Mouse (Mus musculus) kidney, embryonic 15.5 days (tissue): ENCODE measurements around the gene Grik4. TPM values are rescaled to one million over a fixed set of nuclear protein-coding genes. Genes with fewer than 3 reads are reported as not detected.

Experiments
- ATAC-seq: fragments of 200-750 bp; cut with Nextera tagmentation; replicated peaks from 2 replicates; pipeline ENCODE4 v1.8.0; 2017; ENCODE audit warnings: moderate TSS enrichment; ENCODE audit not compliant: low FRiP score
- H3K27ac ChIP-seq: fragments of 300-500 bp; sonication (generic); 2 replicates; pipeline ENCODE4 v1.5.1; 2015; ENCODE audit warnings: mild to moderate bottlenecking, inconsistent platforms
- H3K27me3 ChIP-seq: fragments of 300-500 bp; sonication (generic); 2 replicates; pipeline ENCODE4 v1.6.1; 2015; ENCODE audit warnings: inconsistent platforms
- H3K36me3 ChIP-seq: fragments of 300-500 bp; sonication (generic); 2 replicates; pipeline ENCODE4 v1.6.1; 2015; ENCODE audit warnings: inconsistent platforms
- H3K4me1 ChIP-seq: fragments of 300-500 bp; sonication (generic); 2 replicates; pipeline ENCODE4 v1.6.1; 2015; ENCODE audit warnings: inconsistent platforms
- H3K4me2 ChIP-seq: fragments of 300-500 bp; sonication (generic); 2 replicates; pipeline ENCODE4 v1.6.1; 2015; ENCODE audit warnings: moderate library complexity, mild to moderate bottlenecking, inconsistent platforms
- H3K4me3 ChIP-seq: fragments of 300-500 bp; sonication (generic); replicated peaks from 2 replicates; pipeline ENCODE4 v1.5.1; 2015; ENCODE audit warnings: mild to moderate bottlenecking, inconsistent platforms
- H3K9ac ChIP-seq: fragments of 300-500 bp; sonication (generic); 2 replicates; pipeline ENCODE4 v1.6.1; 2015; ENCODE audit warnings: mild to moderate bottlenecking, inconsistent platforms
- H3K9me3 ChIP-seq: fragments of 300-500 bp; sonication (generic); replicated peaks from 2 replicates; pipeline ENCODE4 v1.6.1; 2016; ENCODE audit warnings: inconsistent platforms
- WGBS: fragments of 180-500 bp; shearing (Covaris S2); methylation state at CpG from one replicate; pipeline ENCODE4 v1.1.7; 2015; ENCODE audit warnings: mixed read lengths; 5-methylcytosine and 5-hydroxymethylcytosine counted together
- polyA plus RNA-seq: library from polyadenylated mRNA; unstranded; fragments of >200 nt; fragmentation: Nextera tagmentation; extraction: Ambion mirVana; gene quantifications from 2 replicates; pipeline ENCODE4 v1.2.1, GENCODE M21; 2015

Gene Grik4
- polyA plus RNA-seq, 1 experiment from 2014 or later, result 4.0 TPM

DNA sequence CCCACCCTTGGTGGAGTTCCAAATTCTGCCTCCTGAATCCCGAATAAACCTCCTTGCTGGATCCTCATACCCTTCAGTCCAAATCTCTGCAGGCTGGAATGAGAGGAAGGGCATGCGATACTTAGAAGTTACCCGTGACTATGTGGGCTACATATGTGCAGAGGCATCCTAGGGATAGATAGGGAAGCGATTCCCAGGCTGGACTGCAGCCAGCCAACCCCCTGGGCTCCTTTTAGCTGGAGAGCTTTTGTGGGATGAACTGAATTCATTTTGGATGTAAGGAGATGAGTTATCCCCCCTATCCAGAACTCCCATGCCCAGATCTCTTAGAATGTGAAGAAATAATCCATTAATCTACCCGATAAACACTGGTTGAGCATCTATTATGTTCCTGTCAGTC lies 299.1 kb downstream of the Grik4 start:
- H3K4me3 ChIP-seq, result no peak overlapping the region
- no peak overlapping the region for H3K4me2 ChIP-seq
- H3K9me3 ChIP-seq, result no peaks in the 10 kb centered on the region
- H3K27ac ChIP-seq, result no peak overlapping the region
- 0 out of 2 replicates have a peak, but pooled peaks cover 5% of the 10 kb centered on the region for H3K4me1 ChIP-seq
- H3K36me3 ChIP-seq, result no peaks in the 10 kb centered on the region
- no peak for ATAC-seq
- 94% methylated on average over 5 of the region's 5 CpGs for WGBS
- H3K9ac ChIP-seq, result no peak overlapping the region
- H3K27me3 ChIP-seq, result no peaks in the 10 kb centered on the region

DNA sequence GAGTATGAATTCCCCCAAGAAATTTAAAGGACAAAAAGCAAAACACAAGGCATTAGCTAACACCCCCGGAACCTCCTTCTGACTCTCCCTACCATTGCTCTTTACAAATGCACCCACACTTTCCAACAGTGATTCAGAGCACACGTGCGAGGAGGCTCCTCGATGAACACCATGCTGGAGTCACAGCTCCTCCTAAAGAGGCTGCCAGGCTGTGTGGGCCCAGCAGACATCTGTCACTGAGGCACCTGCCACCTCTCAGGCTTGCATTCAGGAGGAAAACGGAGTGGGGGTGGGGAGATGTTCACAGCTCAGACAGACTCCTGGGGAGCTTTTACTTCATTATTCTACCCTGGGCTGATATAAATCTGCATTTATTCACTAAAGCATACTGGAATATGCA lies 301.5 kb downstream of the Grik4 start:
- H3K36me3 ChIP-seq, result no peaks in the 10 kb centered on the region
- ATAC-seq, result no peak
- no peak overlapping the region for H3K4me2 ChIP-seq
- H3K9me3 ChIP-seq, result no peaks in the 10 kb centered on the region
- no peaks in the 10 kb centered on the region for H3K27me3 ChIP-seq
- 0 out of 2 replicates have a peak, but pooled peaks cover 5% of the 10 kb centered on the region for H3K4me1 ChIP-seq
- no peak overlapping the region for H3K27ac ChIP-seq
- 56% methylated on average over 5 of the region's 5 CpGs for WGBS
- no peak overlapping the region for H3K4me3 ChIP-seq
- H3K9ac ChIP-seq, result no peak overlapping the region

DNA sequence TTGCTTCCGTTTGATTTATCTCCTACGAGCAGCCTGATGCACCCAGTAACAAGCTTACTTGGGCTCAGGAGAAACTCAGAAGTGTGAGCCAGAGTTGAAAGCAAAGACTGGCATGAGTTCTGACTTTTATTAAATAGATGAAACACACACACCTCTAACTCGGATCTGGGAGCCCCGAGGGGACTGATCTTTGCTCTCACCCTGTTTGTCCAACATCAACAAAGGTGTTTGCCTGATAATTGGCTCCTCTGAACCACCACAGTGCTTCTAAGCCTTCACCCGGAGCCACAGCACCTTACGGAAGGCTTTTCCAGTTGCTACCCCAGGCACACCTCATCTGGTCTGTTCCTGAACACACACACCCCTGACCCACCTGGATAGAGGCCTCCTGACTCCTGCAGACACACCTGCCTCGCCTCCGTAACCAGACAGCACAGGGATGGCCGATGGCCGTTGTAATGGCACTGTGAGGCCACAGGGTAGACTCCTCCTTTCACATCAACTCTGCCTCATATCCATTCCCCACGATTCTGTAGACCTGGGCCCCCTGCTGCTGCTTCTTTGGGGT lies 302.7 kb downstream of the Grik4 start:
- WGBS, result 69% methylated on average over 11 of the region's 11 CpGs
- Histone ChIP-seq H3K4me2 (no peak overlapping the region), H3K9me3 (no peaks in the 10 kb centered on the region), H3K27ac (no peak overlapping the region), H3K4me1 (peaks cover 9% of the 10 kb centered on the region; the same call in 1 of the 2 replicates), H3K4me3 (no peak overlapping the region), H3K36me3 (no peaks in the 10 kb centered on the region), H3K27me3 (no peaks in the 10 kb centered on the region), H3K9ac (no peak overlapping the region)
- no peak for ATAC-seq

DNA sequence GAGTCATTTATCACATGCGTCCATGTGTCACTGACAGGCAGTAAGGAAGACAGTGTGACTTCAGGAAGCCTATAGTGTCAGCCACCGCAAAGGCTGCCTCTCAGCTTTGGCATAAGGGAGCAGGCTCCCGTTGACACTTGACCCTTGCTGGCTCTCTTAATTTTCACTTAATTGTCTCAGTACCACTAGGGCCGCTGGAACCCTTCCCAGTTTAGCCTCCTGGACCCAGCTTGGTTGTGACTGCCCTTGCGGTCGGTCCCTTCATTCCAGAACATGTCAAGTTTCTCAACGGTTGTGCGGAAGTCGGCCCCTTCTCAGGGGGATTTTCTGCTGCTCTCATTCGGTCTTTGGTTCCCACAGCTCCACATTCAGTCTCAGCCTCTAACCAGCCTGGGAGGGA lies 307.8 kb downstream of the Grik4 start:
- WGBS, result 49% methylated on average over 10 of the region's 10 CpGs
- Histone ChIP-seq H3K27ac (no peak overlapping the region), H3K9ac (no peak overlapping the region), H3K36me3 (no peaks in the 10 kb centered on the region), H3K27me3 (0 out of 2 replicates have a peak, but pooled peaks cover 3% of the 10 kb centered on the region), H3K9me3 (no peaks in the 10 kb centered on the region), H3K4me3 (no peak overlapping the region), H3K4me2 (no peak overlapping the region), H3K4me1 (peaks cover 12% of the 10 kb centered on the region; the same call in 1 of the 2 replicates)
- ATAC-seq, result no peak

- Histone ChIP-seq H3K9me3 (no peaks in the 10 kb centered on the region), H3K4me2 (no peak overlapping the region), H3K36me3 (no peaks in the 10 kb centered on the region), H3K4me3 (no peak overlapping the region), H3K27ac (no peak overlapping the region), H3K27me3 (0 out of 2 replicates have a peak, but pooled peaks cover 3% of the 10 kb centered on the region), H3K4me1 (peaks cover 8% of the 10 kb centered on the region), H3K9ac (no peak overlapping the region)
- WGBS, result 92% methylated on average over 4 of the region's 4 CpGs
- no peak for ATAC-seq
Observed at GRCm38 (mm10) chr9:42631479-42631878, 312.8 kb downstream of the Grik4 start.

GRCm38 (mm10) chr9:42627634-42628033 lies 316.7 kb downstream of the Grik4 start:
- no peaks in the 10 kb centered on the region for H3K9me3 ChIP-seq
- no peak overlapping the region for H3K4me2 ChIP-seq
- H3K36me3 ChIP-seq, result no peaks in the 10 kb centered on the region
- H3K27me3 ChIP-seq, result no peaks in the 10 kb centered on the region
- H3K4me3 ChIP-seq, result no peak overlapping the region
- WGBS, result 28% methylated on average over 6 of the region's 6 CpGs
- ATAC-seq, result no peak
- no peak overlapping the region for H3K9ac ChIP-seq
- no peak overlapping the region for H3K27ac ChIP-seq
- H3K4me1 ChIP-seq, result peaks cover 6% of the 10 kb centered on the region; the same call in 1 of the 2 replicates

DNA sequence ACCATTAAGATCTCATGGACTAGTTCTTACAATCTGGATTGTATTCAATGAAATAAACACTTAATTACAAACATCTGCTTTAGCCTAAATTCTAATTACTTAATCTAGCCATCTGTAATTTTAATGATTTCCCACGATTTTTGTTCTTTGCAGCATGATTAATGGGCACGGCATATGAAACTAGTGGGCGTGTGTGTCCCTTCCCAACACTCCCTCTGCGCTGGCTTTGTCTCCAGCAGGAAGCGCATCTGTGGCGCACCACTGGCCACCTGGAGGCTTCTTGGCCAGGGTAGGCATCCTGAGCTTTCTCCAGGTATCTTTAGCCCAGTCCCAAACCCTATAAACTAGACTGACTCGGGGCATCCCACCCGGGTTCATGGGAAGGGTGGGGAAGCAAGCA lies 317.1 kb downstream of the Grik4 start:
- ATAC-seq, result no peak
- Histone ChIP-seq H3K4me1 (peaks cover 6% of the 10 kb centered on the region; the same call in 1 of the 2 replicates), H3K9ac (no peak overlapping the region), H3K4me3 (no peak overlapping the region), H3K9me3 (no peaks in the 10 kb centered on the region), H3K27ac (no peak overlapping the region), H3K36me3 (no peaks in the 10 kb centered on the region), H3K4me2 (no peak overlapping the region), H3K27me3 (no peaks in the 10 kb centered on the region)
- WGBS, result 62% methylated on average over 8 of the region's 8 CpGs

GRCm38 (mm10) chr9:42626226-42626775 lies 318.0 kb downstream of the Grik4 start:
- no peak overlapping the region for H3K27ac ChIP-seq
- H3K4me1 ChIP-seq, result peaks cover 6% of the 10 kb centered on the region; the same call in 1 of the 2 replicates
- no peaks in the 10 kb centered on the region for H3K27me3 ChIP-seq
- 63% methylated on average over 6 of the region's 6 CpGs for WGBS
- H3K4me2 ChIP-seq, result no peak overlapping the region
- no peaks in the 10 kb centered on the region for H3K36me3 ChIP-seq
- no peak overlapping the region for H3K4me3 ChIP-seq
- H3K9ac ChIP-seq, result no peak overlapping the region
- no peaks in the 10 kb centered on the region for H3K9me3 ChIP-seq
- no peak for ATAC-seq

DNA sequence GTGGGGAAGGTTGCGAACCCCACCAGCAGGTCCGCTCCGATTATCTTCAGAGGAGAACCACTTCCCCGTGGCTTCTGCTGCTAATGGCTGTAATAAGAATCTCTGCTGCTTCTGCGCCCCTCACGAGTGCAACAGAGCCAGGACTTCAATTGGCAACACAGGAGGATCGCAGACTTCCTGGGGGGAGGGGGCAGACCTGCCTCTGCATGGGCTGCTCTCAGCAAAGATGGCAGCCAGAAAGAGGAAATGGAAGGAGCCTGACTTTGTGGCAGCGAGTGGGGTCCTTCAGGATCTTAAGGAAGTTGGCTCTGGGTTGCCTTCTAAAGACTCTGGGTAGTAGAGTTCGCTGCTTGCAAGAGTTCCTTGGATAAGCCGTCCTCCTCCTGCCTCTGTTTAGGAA lies 329.9 kb downstream of the Grik4 start:
- Histone ChIP-seq H3K9me3 (no peaks in the 10 kb centered on the region), H3K4me3 (no peak overlapping the region), H3K4me1 (peaks cover 6% of the 10 kb centered on the region; the same call in 1 of the 2 replicates), H3K9ac (no peak overlapping the region), H3K4me2 (no peak overlapping the region), H3K36me3 (no peaks in the 10 kb centered on the region), H3K27ac (no peak overlapping the region), H3K27me3 (no peaks in the 10 kb centered on the region)
- WGBS, result 62% methylated on average over 10 of the region's 10 CpGs
- no peak for ATAC-seq

- Histone ChIP-seq H3K27me3 (no peaks in the 10 kb centered on the region), H3K4me2 (no peak overlapping the region), H3K9me3 (no peaks in the 10 kb centered on the region), H3K27ac (no peak overlapping the region), H3K36me3 (no peaks in the 10 kb centered on the region), H3K9ac (no peak overlapping the region), H3K4me1 (peaks cover 6% of the 10 kb centered on the region; the same call in 1 of the 2 replicates), H3K4me3 (no peak overlapping the region)
- WGBS, result 43% methylated on average over 6 of the region's 6 CpGs
- no peak for ATAC-seq
Observed at GRCm38 (mm10) chr9:42613827-42614226, 330.5 kb downstream of the Grik4 start.

- H3K4me3 ChIP-seq, result no peak overlapping the region
Observed at GRCm38 (mm10) chr9:42612482-42612991, 331.8 kb downstream of the Grik4 start.

GRCm38 (mm10) chr9:42601445-42601844 lies 342.8 kb downstream of the Grik4 start:
- Histone ChIP-seq H3K4me3 (no peak overlapping the region), H3K4me2 (no peak overlapping the region), H3K27me3 (no peaks in the 10 kb centered on the region), H3K9me3 (no peaks in the 10 kb centered on the region; the same call in 1 of the 2 replicates), H3K27ac (no peak overlapping the region), H3K4me1 (peaks cover 2% of the 10 kb centered on the region; the same call in 1 of the 2 replicates), H3K9ac (no peak overlapping the region), H3K36me3 (no peaks in the 10 kb centered on the region)
- no peak for ATAC-seq
- 28% methylated on average over 3 of the region's 3 CpGs for WGBS

More at GRCm38 (mm10) chr9:42612482-42612991, 331.8 kb downstream of the Grik4 start:
- H3K9me3 ChIP-seq, result no peaks in the 10 kb centered on the region
- H3K9ac ChIP-seq, result no peak overlapping the region
- H3K4me2 ChIP-seq, result no peak overlapping the region
- peaks cover 6% of the 10 kb centered on the region; the same call in 1 of the 2 replicates for H3K4me1 ChIP-seq
- ATAC-seq, result no peak
- H3K36me3 ChIP-seq, result no peaks in the 10 kb centered on the region
- H3K27me3 ChIP-seq, result no peaks in the 10 kb centered on the region
- no peak overlapping the region for H3K27ac ChIP-seq
- WGBS, result 70% methylated on average over 14 of the region's 14 CpGs
